Mouse (Mus musculus): Measurements from ENCODE around the gene Tmem204. TPM values are rescaled to one million over a fixed set of nuclear protein-coding genes. Genes with fewer than 3 reads are reported as not detected.

Gene Tmem204
- polyA plus RNA-seq, 1 experiment, result 16.2 TPM

GRCm38 (mm10) chr17:25089158-25089557 is 5.8 kb upstream of the Tmem204 start:
- no peak for DNase-seq (ENCODE audit: extremely low spot score in 1 of 2, low spot score in 1 of 2)

DNA sequence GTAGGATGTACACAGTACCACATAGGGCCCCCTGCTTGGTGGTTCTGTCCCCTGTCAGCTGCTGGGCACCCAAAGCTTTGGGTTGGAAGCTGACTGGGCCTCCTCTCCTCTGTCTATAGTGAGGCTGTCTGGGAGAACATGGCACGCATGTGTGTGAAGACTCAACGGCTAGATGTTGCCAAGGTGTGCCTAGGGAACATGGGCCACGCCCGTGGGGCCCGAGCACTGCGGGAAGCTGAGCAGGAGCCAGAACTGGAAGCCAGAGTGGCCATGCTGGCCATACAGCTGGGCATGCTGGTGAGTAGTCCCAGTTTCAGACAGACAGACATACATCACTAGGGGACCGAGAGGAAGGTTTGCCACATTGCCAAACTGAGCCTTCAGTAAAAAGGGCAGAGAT is 3.3 kb upstream of the Tmem204 start:
- no peak for DNase-seq (ENCODE audit: extremely low spot score in 1 of 2, low spot score in 1 of 2)

DNA sequence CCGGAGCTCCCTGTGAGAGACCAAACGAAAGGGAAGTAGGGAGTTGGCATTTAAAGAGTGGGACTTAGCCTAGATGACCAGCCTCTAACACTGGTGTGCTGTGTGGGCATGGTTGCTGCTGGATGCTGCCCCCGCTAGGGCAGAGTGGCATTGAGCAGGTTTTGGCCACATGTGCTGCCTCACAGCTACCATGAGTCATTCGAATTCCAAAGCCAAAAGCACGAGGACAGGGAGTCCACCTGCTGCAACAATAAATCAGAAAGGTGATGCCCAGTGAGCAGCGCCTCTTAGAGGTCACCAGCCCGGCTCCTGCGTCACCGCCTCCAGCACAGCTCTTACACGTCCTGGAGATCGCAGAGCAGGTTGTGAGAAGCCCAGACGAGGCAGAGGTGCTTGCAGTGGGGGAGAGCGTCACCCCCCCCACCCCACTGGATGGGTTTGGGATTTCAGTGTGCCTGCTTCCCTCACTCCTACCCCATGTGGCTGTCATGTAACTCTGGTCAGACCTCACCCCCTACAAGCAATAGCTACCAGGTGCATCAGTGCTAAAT is 1.5 kb upstream of the Tmem204 start:
- no peak for DNase-seq (ENCODE audit: extremely low spot score in 1 of 2, low spot score in 1 of 2)

DNA sequence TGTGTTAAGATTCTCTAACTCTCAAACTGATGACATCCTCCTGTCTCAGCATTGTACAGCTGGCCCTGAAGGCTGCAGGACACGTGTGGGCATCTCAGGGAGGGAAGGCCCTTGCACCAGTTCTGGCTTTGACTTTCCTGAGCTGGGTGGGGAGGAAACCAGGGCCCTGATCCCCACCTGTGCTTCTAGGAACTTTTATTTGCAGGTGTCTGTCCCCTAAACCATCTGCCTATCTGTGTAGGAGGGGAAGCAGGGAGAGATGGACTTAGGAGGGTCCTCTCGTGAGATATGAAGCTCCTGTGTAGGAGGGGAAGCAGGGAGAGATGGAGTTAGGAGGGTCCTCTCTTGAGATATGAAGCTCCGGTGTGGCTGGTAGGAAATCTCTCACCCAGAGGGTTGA is 504 bp downstream of the Tmem204 start:
- DNase-seq (ENCODE audit: extremely low spot score in 1 of 2, low spot score in 1 of 2), result no peak

DNA sequence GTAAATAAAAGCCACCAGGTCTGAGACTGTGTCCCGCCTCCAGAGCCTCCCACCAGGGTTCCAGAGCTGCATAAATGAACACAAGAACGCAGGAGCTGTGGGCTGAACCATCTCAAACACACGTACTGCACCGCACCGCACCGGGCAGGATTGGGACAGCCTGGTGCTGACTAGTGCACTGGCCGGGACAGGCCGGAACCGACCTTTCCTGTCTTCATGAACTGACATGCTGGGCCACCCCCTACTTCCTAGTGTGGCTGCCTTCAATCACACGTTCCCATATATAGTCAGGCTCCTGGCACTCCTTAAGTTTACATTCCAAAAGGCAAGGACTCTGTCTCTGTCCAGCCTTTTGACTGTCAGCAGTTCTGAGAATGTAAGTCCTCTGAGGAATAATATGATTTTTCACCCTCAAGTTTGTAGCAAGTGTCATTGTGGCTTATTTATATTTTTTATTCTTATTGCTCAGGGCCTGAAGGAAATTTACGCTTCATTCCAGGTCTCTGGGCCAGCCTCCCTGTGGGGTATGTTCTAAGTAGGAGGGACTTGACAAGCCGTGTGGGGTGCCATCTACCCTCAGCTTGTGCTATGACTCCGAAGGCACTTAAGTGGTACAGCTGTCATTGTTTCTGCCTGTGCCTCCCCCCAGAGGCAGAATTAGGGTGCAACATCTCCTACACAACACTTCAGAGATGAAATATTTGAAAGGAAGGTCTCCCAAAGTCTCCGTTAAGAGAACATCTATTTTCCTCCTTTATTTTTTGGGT is 1.1 kb downstream of the Tmem204 start:
- peak; percentile 32 to 41 for DNase-seq (ENCODE audit: extremely low spot score in 1 of 2, low spot score in 1 of 2)

DNA sequence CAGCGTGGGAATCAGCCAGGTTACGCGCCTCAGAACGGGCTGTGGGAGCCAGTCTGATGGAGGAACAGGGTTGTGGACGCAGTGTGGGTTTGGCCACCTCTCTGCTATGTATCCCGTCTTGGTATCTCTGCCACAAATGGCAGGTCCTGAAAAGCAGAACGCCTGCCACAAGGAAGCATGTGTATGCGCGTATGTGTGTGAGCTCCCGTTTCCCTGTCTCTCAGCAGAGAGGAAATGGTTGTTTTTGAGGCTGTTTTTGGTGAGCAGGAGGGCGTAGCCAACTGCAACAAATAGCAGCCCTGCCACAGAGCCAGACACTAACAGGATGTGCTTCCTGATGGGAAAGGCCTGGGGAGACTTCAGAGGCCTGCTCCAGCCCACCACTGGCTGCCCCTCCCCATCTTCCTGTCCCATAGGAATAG is 2.4 kb downstream of the Tmem204 start:
- no peak for DNase-seq (ENCODE audit: extremely low spot score in 1 of 2, low spot score in 1 of 2)

- no peak for DNase-seq (ENCODE audit: extremely low spot score in 1 of 2, low spot score in 1 of 2)
Measured at GRCm38 (mm10) chr17:25080210-25080609, 3.2 kb downstream of the Tmem204 start.

DNA sequence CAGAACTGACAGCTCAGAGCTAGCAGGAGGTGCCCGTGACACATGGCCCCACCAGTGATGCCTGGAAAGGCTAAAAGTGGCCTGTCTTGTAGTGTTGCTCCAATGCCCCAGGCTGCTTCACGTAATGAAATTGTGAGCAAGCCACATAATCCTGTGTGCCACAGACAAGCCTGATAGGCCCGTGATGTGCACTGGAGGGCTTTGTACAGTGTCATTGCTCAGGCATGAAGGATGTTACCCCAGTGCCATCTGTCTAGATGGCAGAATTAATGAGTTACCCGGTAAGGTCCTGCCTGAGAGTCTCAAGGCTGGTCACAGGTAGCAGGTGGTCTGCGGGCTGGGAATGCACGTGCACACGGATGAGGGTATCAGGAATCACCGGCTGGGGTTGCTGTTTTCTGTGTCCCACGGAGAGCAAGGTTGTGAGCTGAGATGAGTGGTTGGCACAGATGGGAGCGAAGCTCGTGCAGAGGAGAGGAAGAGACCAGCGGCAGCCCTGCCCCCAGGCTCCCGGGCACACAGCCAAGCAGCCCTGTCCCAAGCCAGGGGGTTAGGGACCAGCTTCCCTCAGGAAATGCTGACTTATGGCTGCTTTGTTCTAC is 5.5 kb downstream of the Tmem204 start:
- peak in 1 of 2 experiments; percentile 40 for DNase-seq (ENCODE audit: extremely low spot score in 1 of 2, low spot score in 1 of 2)

- DNase-seq (ENCODE audit: extremely low spot score in 1 of 2, low spot score in 1 of 2), result no peak
Measured at GRCm38 (mm10) chr17:25076906-25077305, 6.5 kb downstream of the Tmem204 start.

DNA sequence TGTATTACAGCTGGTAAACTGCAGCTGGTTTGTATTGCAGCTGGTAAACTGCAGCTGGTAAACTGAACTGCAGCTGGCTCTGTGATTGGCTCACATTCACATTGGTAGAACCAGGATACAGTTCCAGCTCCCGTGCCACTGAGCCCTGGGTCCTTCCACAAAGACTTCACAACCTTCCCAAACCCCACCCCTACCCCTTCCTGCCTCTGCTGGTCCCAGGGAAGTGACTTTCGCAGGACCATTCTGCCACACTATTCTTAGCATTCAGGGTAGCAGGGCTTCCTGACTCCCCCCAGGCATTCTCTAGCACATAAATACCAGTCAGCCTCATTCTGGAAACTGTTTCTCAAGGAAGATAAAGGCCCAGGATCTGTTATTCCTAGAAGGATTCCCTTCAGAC is 14.7 kb downstream of the Tmem204 start:
- DNase-seq (ENCODE audit: extremely low spot score in 1 of 2, low spot score in 1 of 2), result no peak

GRCm38 (mm10) chr17:25067442-25067851 is 15.9 kb downstream of the Tmem204 start:
- DNase-seq (ENCODE audit: extremely low spot score in 1 of 2, low spot score in 1 of 2), result no peak

DNA sequence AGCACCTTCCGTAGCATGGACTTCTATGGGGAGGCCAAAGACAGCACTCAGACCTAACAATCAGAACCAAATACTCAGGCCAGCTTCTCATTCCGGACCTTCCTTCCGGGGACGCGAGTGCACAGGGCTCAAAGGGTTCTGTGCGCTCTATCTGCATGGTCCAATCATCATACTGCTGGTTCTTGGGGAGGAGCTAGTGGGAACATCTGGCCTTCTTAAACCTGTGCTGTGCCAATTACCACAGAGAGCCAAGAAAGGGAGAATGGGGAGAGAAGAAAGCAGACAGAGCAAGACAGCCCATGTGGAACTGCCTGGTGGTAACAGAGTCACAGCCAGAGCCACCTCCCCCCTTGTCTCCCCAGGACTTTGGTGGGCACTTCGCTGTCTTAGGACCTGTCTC is 16.8 kb downstream of the Tmem204 start:
- no peak for DNase-seq (ENCODE audit: extremely low spot score in 1 of 2, low spot score in 1 of 2)

DNA sequence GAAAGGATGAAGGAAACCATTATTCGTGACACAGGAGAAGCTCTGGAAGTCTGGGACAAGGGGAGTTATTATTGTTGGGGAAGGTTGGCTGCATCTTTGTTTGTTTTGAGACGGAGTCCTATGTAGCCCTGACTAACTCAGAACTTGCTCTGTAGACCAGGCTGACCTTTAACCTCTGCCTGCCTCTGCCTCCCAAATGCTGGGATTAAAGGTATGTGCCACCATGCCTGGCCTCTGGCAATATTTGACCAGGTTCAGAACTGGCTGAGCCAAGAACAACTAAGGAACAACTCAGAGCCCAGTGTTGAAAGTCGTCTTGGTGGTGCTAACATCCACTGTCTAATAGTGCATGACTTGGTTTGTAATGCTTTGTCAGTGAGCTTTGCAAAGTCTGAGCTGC is 18.2 kb downstream of the Tmem204 start:
- no peak for DNase-seq (ENCODE audit: extremely low spot score in 1 of 2, low spot score in 1 of 2)

- DNase-seq (ENCODE audit: extremely low spot score in 1 of 2, low spot score in 1 of 2), result no peak
Measured at GRCm38 (mm10) chr17:25064351-25064750, 19.0 kb downstream of the Tmem204 start.

DNA sequence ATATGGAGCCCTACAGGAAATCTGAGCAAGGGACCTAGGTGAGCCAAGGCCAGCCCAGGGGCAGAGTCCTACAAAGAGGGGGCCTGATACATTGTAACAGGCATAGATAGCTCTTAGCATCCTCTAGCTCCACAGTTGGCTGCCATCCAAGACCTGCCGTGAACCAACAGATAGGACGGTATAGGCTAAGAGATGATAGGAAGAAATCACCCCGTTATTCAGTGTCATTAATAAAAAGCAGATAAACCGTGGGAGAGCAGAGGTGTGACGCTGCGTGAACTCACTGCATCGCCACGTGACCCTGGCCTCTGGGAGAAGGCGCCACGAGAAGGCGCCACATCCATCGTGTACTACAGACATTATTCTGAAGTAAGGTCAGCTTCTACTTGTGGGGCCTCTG is 19.5 kb downstream of the Tmem204 start:
- no peak for DNase-seq (ENCODE audit: extremely low spot score in 1 of 2, low spot score in 1 of 2)

DNA sequence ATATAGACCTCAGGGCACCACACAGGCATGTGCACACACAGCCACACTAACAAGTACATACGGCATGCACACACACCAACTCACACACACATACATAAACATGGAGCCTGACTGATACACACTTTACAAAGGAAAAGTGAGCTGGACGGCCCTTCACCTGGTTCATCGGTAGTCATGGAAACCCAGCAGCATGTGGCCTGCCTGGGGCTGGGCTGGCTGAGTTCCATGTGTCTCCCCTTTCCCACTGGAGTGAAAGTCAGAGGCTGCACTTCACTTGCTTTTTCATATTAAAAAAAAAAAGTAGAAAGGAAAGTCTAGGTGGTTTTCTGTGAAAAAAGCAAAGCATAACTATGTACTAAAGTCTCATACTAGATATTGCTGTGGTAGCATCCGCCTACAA is 20.1 kb downstream of the Tmem204 start:
- DNase-seq (ENCODE audit: extremely low spot score in 1 of 2, low spot score in 1 of 2), result no peak

- no peak for DNase-seq (ENCODE audit: extremely low spot score in 1 of 2, low spot score in 1 of 2)
Measured at GRCm38 (mm10) chr17:25057041-25057440, 26.4 kb downstream of the Tmem204 start.

DNA sequence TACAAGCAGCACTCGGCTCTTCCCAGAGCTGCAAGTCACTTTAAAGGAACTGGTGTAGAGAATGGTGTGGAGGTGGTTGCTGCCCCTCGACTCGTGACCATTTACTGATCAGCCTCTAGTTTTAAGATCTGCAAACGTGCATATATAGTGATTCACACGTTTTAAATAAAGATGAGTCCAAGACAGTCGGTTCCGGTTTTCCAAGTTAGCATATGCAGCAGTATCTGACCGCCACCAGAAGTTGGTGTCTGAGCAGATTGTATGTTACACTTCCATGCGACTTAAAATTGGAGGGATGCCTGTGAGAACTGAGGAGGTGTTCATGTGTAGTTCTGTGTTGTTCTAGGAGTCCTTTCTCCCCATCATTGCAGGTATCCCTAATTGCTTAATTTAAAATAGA is 30.1 kb downstream of the Tmem204 start:
- DNase-seq (ENCODE audit: extremely low spot score in 1 of 2, low spot score in 1 of 2), result peak in 1 of 2 experiments; percentile 32

DNA sequence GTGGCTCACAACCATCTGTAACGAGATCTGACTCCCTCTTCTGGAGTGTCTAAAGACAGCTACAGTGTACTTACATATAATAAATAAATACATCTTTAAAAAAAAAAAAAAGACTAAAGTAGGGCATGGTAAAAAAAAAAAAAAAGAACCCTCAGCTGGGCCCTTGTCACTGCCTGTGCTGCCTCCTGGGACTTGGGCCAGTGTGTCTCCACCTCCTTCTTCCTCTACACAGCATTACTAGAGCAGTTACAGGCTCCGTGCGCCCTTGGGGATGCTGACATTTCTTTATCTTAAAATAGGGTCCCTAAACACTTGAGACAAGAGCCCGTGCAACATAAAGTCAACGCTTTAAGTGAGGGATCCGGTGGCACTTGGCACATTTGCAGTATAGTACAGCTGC is 36.2 kb downstream of the Tmem204 start:
- DNase-seq (ENCODE audit: extremely low spot score in 1 of 2, low spot score in 1 of 2), result no peak

- no peak for DNase-seq (ENCODE audit: extremely low spot score in 1 of 2, low spot score in 1 of 2)
Measured at GRCm38 (mm10) chr17:25045281-25045680, 38.1 kb downstream of the Tmem204 start.

DNA sequence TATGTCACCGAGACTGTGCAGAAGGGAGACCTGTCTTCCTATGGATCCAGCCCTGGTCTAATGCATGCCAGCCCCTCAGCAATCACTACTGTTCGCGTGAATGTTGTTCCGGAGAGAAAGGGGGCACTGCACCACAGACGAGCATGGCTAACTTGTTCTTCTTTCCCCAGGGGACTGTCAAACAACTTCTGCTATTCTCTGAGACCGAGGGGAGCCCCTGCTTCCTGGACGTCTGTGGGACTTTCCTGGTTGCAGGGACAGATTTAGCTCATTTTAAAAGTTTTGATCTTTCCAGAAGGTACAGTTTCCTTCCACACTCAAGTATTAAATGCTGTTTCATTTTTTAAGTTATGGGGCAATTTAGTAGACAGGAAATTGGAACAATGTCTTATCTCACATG is 38.5 kb downstream of the Tmem204 start:
- no peak for DNase-seq (ENCODE audit: extremely low spot score in 1 of 2, low spot score in 1 of 2)

DNA sequence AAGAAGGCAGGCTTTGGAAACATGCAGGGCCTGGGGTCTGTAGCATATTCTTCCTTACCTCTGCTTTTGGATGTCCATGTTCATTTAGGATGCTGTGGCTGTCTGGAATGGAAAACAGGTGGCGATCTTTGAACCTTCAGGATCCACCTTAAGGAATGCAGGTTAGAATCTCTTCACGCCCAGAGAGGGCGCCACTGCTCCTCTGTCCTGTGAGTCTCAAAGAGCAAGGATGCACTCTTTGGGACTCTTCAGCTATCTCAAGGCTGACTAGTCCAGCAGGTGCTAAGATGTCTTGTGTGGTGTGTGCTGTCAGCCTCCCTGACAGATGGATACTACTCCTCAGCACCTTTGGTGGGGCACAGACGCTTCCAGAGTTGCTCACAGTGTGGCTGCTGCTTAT is 47.2 kb downstream of the Tmem204 start:
- no peak for DNase-seq (ENCODE audit: extremely low spot score in 1 of 2, low spot score in 1 of 2)

All from frontal cortex, adult 2 months (tissue).